Mouse (Mus musculus): ENCODE data around the gene Sult1c1.
"Not testable (repeated sequence)": the region's sequence is repeated elsewhere in the genome, so short reads cannot be mapped to it uniquely, and the experiment has no call there.

Gene Sult1c1

GRCm38 (mm10) chr17:53990574-53990973 is at the start of gene Sult1c1:
Gene Sult1c1, minus strand, starts transcription at chr17:53990674.
- no peak for DNase-seq (ENCODE audit: low spot score)

- DNase-seq (ENCODE audit: low spot score) = peak; percentile 30
Observed at GRCm38 (mm10) chr17:54014204-54014603, 23.7 kb upstream of the Sult1c1 start.

- DNase-seq (ENCODE audit: low spot score) = no peak
Observed at GRCm38 (mm10) chr17:54011196-54011595, 20.7 kb upstream of the Sult1c1 start.

- not testable (repeated sequence) for DNase-seq (ENCODE audit: low spot score)
Observed at GRCm38 (mm10) chr17:54010536-54010935, 20.1 kb upstream of the Sult1c1 start.

GRCm38 (mm10) chr17:54003522-54003921 is 13.0 kb upstream of the Sult1c1 start:
- no peak for DNase-seq (ENCODE audit: low spot score)

- no peak for DNase-seq (ENCODE audit: low spot score)
Observed at GRCm38 (mm10) chr17:53973606-53974005, 16.9 kb downstream of the Sult1c1 start.

GRCm38 (mm10) chr17:53941569-53942162 is 48.8 kb downstream of the Sult1c1 start:
- no peak for DNase-seq (ENCODE audit: low spot score)

- DNase-seq (ENCODE audit: low spot score) = no peak
Observed at GRCm38 (mm10) chr17:53940726-53941125, 49.7 kb downstream of the Sult1c1 start.

Data from layer of hippocampus, adult 9-10 months (tissue).